ENCODE assay signal across 25 mouse cellular contexts in genomic region chr9:21507753-21508430, GRCm38 (mm10). TPM values are rescaled to one million over a fixed set of nuclear protein-coding genes. Genes with fewer than 3 reads are reported as not detected.
DNase-seq lines count a peak whose midpoint lies in the region; ATAC-seq and TF ChIP-seq lines count a peak whose summit lies in the region.
"Had no signal": no experiment of that assay in that cellular context is flagged by ENCODE, and none has a peak within 500 bp of the region (broad histone marks: within the 10 kb centered on the region; RNA-seq: fewer than 3 reads in every experiment).

No protein-coding gene starts in this region.

- peaks cover 20% of the 10 kb centered on the region for H3K4me1 ChIP-seq in kidney, embryonic 14.5 days (ENCODE audit: control insufficient read depth, insufficient read depth, low read length)
- peaks cover 28% of the 10 kb centered on the region for H3K4me1 ChIP-seq in liver, embryonic 12.5 days
- H3K4me1 ChIP-seq in liver, embryonic 11.5 days (replicated peaks; ENCODE audit: control insufficient read depth, insufficient read depth, low read length): peaks cover 11% of the 10 kb centered on the region
- peaks cover 0 to 8% of the 10 kb centered on the region in 2 experiments; a peak in 1 of 4 replicates for H3K4me1 ChIP-seq in ES-E14 (ENCODE audit: control insufficient read depth in 2 of 2, insufficient read depth in 2 of 2, low read length in 2 of 2, poor library complexity in 1 of 2)

- ATAC-seq in kidney, embryonic 14.5 days (ENCODE audit: low FRiP score, low TSS enrichment): no peak
- ATAC-seq in liver, embryonic 12.5 days: no peak
- no peak for ATAC-seq in liver, embryonic 11.5 days (replicated peaks; ENCODE audit: low FRiP score)
- ATAC-seq: forebrain, embryonic 16.5 days; midbrain, embryonic 15.5 days; Patski had no signal

- WGBS in kidney, embryonic 14.5 days: 85% methylated on average over 15 of the region's 15 CpGs
- WGBS in liver, embryonic 12.5 days (ENCODE audit: insufficient replicate concordance): 85% methylated on average over 15 of the region's 15 CpGs
- 87% methylated on average over 15 of the region's 15 CpGs for WGBS in liver, embryonic 11.5 days

- H3K9ac ChIP-seq in kidney, embryonic 14.5 days (ENCODE audit: low read depth, low read length): no peak overlapping the region
- H3K9ac ChIP-seq in liver, embryonic 12.5 days: no peak overlapping the region
- no peak overlapping the region for H3K9ac ChIP-seq in liver, embryonic 11.5 days (ENCODE audit: low read depth, low read length)
- no peak overlapping the region for H3K9ac ChIP-seq in ES-E14 (ENCODE audit: insufficient read depth, low read depth, low read length, poor library complexity, severe bottlenecking)
- H3K9ac ChIP-seq: hindbrain, embryonic 15.5 days; midbrain, embryonic 15.5 days had no signal

- H3K27ac ChIP-seq in kidney, embryonic 14.5 days (ENCODE audit: low read depth, low read length): peak overlapping the region; percentile 62; the same call in 1 of the 2 replicates
- H3K27ac ChIP-seq in liver, embryonic 12.5 days: no peak overlapping the region
- no peak overlapping the region for H3K27ac ChIP-seq in liver, embryonic 11.5 days (ENCODE audit: low read depth, low read length)
- peak overlapping the region; percentile 24; the same call in 1 of the 2 replicates for H3K27ac ChIP-seq in ES-E14 (ENCODE audit: insufficient read depth, low read depth, low read length, poor library complexity, severe bottlenecking)
- H3K27ac ChIP-seq: embryonic facial prominence, embryonic 10.5 days; forebrain, embryonic 10.5 days; hindbrain, embryonic 15.5 days; midbrain, embryonic 15.5 days; neural tube, embryonic 13.5 days had no signal

- no peaks in the 10 kb centered on the region for H3K27me3 ChIP-seq in kidney, embryonic 14.5 days (ENCODE audit: control insufficient read depth, insufficient read depth, low read length)
- H3K27me3 ChIP-seq in liver, embryonic 12.5 days (replicated peaks): no peaks in the 10 kb centered on the region
- H3K27me3 ChIP-seq in liver, embryonic 11.5 days (replicated peaks; ENCODE audit: control insufficient read depth, insufficient read depth, low read length): no peaks in the 10 kb centered on the region
- H3K27me3 ChIP-seq: hindbrain, embryonic 15.5 days; midbrain, embryonic 15.5 days; neural tube, embryonic 13.5 days; Patski had no signal

- in situ Hi-C loops in ES-E14 (cut with MboI; ENCODE audit: low sequenced_read_pairs in 2 of 2, unreplicated experiment in 2 of 2): no loop called here

- no peak for DNase-seq in kidney, adult 18-20 months
- no peak for DNase-seq in liver, embryonic 11.5 days (ENCODE audit: low spot score)
- no peak for DNase-seq in ES-E14 (ENCODE audit: low read depth, low spot score)
- peak; percentile 27 for DNase-seq in kidney, postnatal 10 days
- DNase-seq in layer of hippocampus, postnatal 36 days: no peak
- DNase-seq: adrenal gland, postnatal 36 days; cerebellum, adult 11 months; gastrocnemius, postnatal 14 days; heart, adult 11 months; lung, adult 18-20 months; lung, postnatal 10 days; retina, postnatal 1 day; right cerebral cortex, postnatal 25 days; spleen, adult 18-20 months; thymus, postnatal 14 days had no signal

- no peak overlapping the region for H3K4me3 ChIP-seq in kidney, embryonic 14.5 days (ENCODE audit: low read length)
- no peak overlapping the region for H3K4me3 ChIP-seq in liver, embryonic 12.5 days
- no peak overlapping the region for H3K4me3 ChIP-seq in liver, embryonic 11.5 days (ENCODE audit: low read depth, low read length)
- no peak overlapping the region for H3K4me3 ChIP-seq in ES-E14 (ENCODE audit: insufficient read depth in 1 of 2, low read depth in 1 of 2, low read length in 2 of 2, poor library complexity in 1 of 2, severe bottlenecking in 1 of 2)
- H3K4me3 ChIP-seq: hindbrain, embryonic 15.5 days; midbrain, embryonic 15.5 days had no signal

- H3K4me2 ChIP-seq in kidney, embryonic 14.5 days (replicated peaks; ENCODE audit: low read depth, low read length): no peak overlapping the region; the same call in 1 of the 2 replicates
- H3K4me2 ChIP-seq in liver, embryonic 12.5 days: 0 out of 2 replicates have a peak overlapping the region, but pooled peaks have one; percentile 81
- no peak overlapping the region for H3K4me2 ChIP-seq in liver, embryonic 11.5 days
- H3K4me2 ChIP-seq: heart, embryonic 11.5 days; hindbrain, embryonic 15.5 days; midbrain, embryonic 15.5 days; neural tube, embryonic 13.5 days had no signal

- no peaks in the 10 kb centered on the region for H3K9me3 ChIP-seq in kidney, embryonic 14.5 days (ENCODE audit: control insufficient read depth, low read length)
- no peaks in the 10 kb centered on the region for H3K9me3 ChIP-seq in liver, embryonic 12.5 days (replicated peaks)
- no peaks in the 10 kb centered on the region for H3K9me3 ChIP-seq in liver, embryonic 11.5 days (ENCODE audit: control insufficient read depth, low read length)
- no peaks in the 10 kb centered on the region for H3K9me3 ChIP-seq in ES-E14 (ENCODE audit: control insufficient read depth, insufficient read depth, low read depth, low read length)
- H3K9me3 ChIP-seq: embryonic facial prominence, embryonic 10.5 days; forebrain, embryonic 10.5 days; hindbrain, embryonic 15.5 days; midbrain, embryonic 15.5 days; neural tube, embryonic 13.5 days had no signal

- peaks cover 52% of the 10 kb centered on the region for H3K36me3 ChIP-seq in kidney, embryonic 14.5 days (ENCODE audit: control insufficient read depth, insufficient read depth, low read length)
- peaks cover 63% of the 10 kb centered on the region for H3K36me3 ChIP-seq in liver, embryonic 12.5 days
- H3K36me3 ChIP-seq in liver, embryonic 11.5 days (ENCODE audit: control insufficient read depth, insufficient read depth, low read length): peaks cover 42% of the 10 kb centered on the region
- peaks cover 58% of the 10 kb centered on the region for H3K36me3 ChIP-seq in ES-E14 (ENCODE audit: control insufficient read depth, insufficient read depth, low read length, poor library complexity, severe bottlenecking)

TF ChIP-seq in ES-E14, 5 proteins besides CTCF, POLR2A, EP300 and RAD21:
- TF ChIP-seq HCFC1 (IDR thresholded peaks at IDR 0.05; ENCODE audit: borderline replicate concordance, insufficient read depth, low read length) (no peak), ZNF384 (IDR thresholded peaks at IDR 0.05; ENCODE audit: low read depth, low read length) (no peak), MAFK (IDR thresholded peaks at IDR 0.05; ENCODE audit: insufficient read depth, low read depth, low read length) (no peak), CHD2 (IDR thresholded peaks at IDR 0.05; ENCODE audit: low read depth, low read length) (no peak), ZC3H11A (IDR thresholded peaks at IDR 0.05; ENCODE audit: borderline replicate concordance, low read depth, low read length) (no peak)

RNA-seq across cellular contexts. Expression of gene Tmed1, which starts 2.2 kb away (rescaled TPM):
- 118 and 156 TPM in 2 replicates for polyA plus RNA-seq in kidney, embryonic 14.5 days (2014; fragmentation: Nextera tagmentation; extraction: Ambion mirVana)
- 42.8 and 44.0 TPM in 2 replicates for polyA plus RNA-seq in liver, embryonic 12.5 days (2016; fragmentation: Nextera tagmentation; extraction: Ambion mirVana)
- polyA plus RNA-seq in liver, embryonic 11.5 days (2014; fragmentation: Nextera tagmentation; extraction: Ambion mirVana): 68.6 and 70.2 TPM in 2 replicates
- 133 and 191 TPM in 2 replicates for total RNA-seq in ES-E14 (2012; rRNA removed)
- total RNA-seq in layer of hippocampus, postnatal 36 days (2021): 10 to 100 TPM; 10.6 to 11.4 TPM

RNA-seq across cellular contexts. Expression of gene AB124611, which starts 18.1 kb away (rescaled TPM):
- polyA plus RNA-seq in kidney, embryonic 14.5 days (2014; fragmentation: Nextera tagmentation; extraction: Ambion mirVana): 3.8 and 4.8 TPM in 2 replicates
- polyA plus RNA-seq in liver, embryonic 12.5 days (2016; fragmentation: Nextera tagmentation; extraction: Ambion mirVana): 2.6 and 3.1 TPM in 2 replicates
- polyA plus RNA-seq in liver, embryonic 11.5 days (2014; fragmentation: Nextera tagmentation; extraction: Ambion mirVana): 3.7 and 4.3 TPM in 2 replicates
- total RNA-seq in ES-E14 (2012; rRNA removed): not detected in 2 replicates
- total RNA-seq in layer of hippocampus, postnatal 36 days (2021): under 1 TPM in 1 of 2 experiments, not detected in 1; 0.33 TPM
- polyA plus RNA-seq: Patski had no signal

RNA-seq across cellular contexts. Expression of gene Carm1, which starts 38.8 kb away (rescaled TPM):
- 46.9 and 60.3 TPM in 2 replicates for polyA plus RNA-seq in kidney, embryonic 14.5 days (2014; fragmentation: Nextera tagmentation; extraction: Ambion mirVana)
- 39.0 and 41.0 TPM in 2 replicates for polyA plus RNA-seq in liver, embryonic 12.5 days (2016; fragmentation: Nextera tagmentation; extraction: Ambion mirVana)
- 54.9 TPM in 2 replicates for polyA plus RNA-seq in liver, embryonic 11.5 days (2014; fragmentation: Nextera tagmentation; extraction: Ambion mirVana)
- total RNA-seq in ES-E14 (2012; rRNA removed): 60.0 and 67.3 TPM in 2 replicates
- 10 to 100 TPM; 75.6 to 81.5 TPM for total RNA-seq in layer of hippocampus, postnatal 36 days (2021)

Comparison
In these comparisons a context has a peak if more than half of its experiments do, and no peak if none do; other contexts are left out.
1. H3K27ac ChIP-seq: peak in kidney, embryonic 14.5 days (single experiment) and ES-E14 (single experiment); none in liver, embryonic 12.5 days (single experiment) and liver, embryonic 11.5 days (single experiment).